Mouse (Mus musculus): Measurements from ENCODE around the gene Mlec.
A peak's percentile ranks its signal among the peaks of the same experiment; 100 is the strongest.
"Not testable (repeated sequence)": the region's sequence is repeated elsewhere in the genome, so short reads cannot be mapped to it uniquely, and the experiment has no call there.

The Mlec gene

GRCm38 (mm10) chr5:115150991-115151390, 7.0 kb downstream of the Mlec start:
- no peak for DNase-seq (ENCODE audit: low spot score)

GRCm38 (mm10) chr5:115149675-115150459, 8.1 kb downstream of the Mlec start:
- DNase-seq (ENCODE audit: low spot score), result no peak

- DNase-seq (ENCODE audit: low spot score), result not testable (repeated sequence)
These were observed 9.1 kb downstream of the Mlec start for GRCm38 (mm10) chr5:115148872-115149271.

- DNase-seq (ENCODE audit: low spot score), result no peak
These were observed 9.6 kb downstream of the Mlec start for GRCm38 (mm10) chr5:115148378-115148777.

GRCm38 (mm10) chr5:115147388-115147787, 10.6 kb downstream of the Mlec start:
- no peak for DNase-seq (ENCODE audit: low spot score)

- no peak for DNase-seq (ENCODE audit: low spot score)
These were observed 11.2 kb downstream of the Mlec start for GRCm38 (mm10) chr5:115146747-115147130.

GRCm38 (mm10) chr5:115145976-115146746, 11.8 kb downstream of the Mlec start:
- DNase-seq (ENCODE audit: low spot score), result no peak

- DNase-seq (ENCODE audit: low spot score), result no peak
These were observed 12.6 kb downstream of the Mlec start for GRCm38 (mm10) chr5:115145253-115145968.

- DNase-seq (ENCODE audit: low spot score), result no peak
These were observed 13.5 kb downstream of the Mlec start for GRCm38 (mm10) chr5:115144471-115144870.

- DNase-seq (ENCODE audit: low spot score), result no peak
These were observed 14.4 kb downstream of the Mlec start for GRCm38 (mm10) chr5:115143552-115143951.

- no peak for DNase-seq (ENCODE audit: low spot score)
These were observed 15.7 kb downstream of the Mlec start for GRCm38 (mm10) chr5:115142166-115142697.

GRCm38 (mm10) chr5:115140726-115141125, 17.3 kb downstream of the Mlec start:
- DNase-seq (ENCODE audit: low spot score), result no peak

GRCm38 (mm10) chr5:115139124-115139523, 18.9 kb downstream of the Mlec start:
- DNase-seq (ENCODE audit: low spot score), result no peak

- DNase-seq (ENCODE audit: low spot score), result peak; percentile 77
These were observed 23.5 kb downstream of the Mlec start, which contains the start of gene Unc119b for GRCm38 (mm10) chr5:115134234-115135165. Gene Unc119b (minus strand): TSS chr5:115134975.

- no peak for DNase-seq (ENCODE audit: low spot score)
These were observed 24.5 kb downstream of the Mlec start for GRCm38 (mm10) chr5:115133358-115134066.

GRCm38 (mm10) chr5:115132465-115132864, 25.5 kb downstream of the Mlec start:
- no peak for DNase-seq (ENCODE audit: low spot score)

- DNase-seq (ENCODE audit: low spot score), result no peak
These were observed 28.7 kb downstream of the Mlec start for GRCm38 (mm10) chr5:115129328-115129727.

GRCm38 (mm10) chr5:115127421-115128179, 30.4 kb downstream of the Mlec start:
- no peak for DNase-seq (ENCODE audit: low spot score)

GRCm38 (mm10) chr5:115126578-115127312, 31.2 kb downstream of the Mlec start:
- DNase-seq (ENCODE audit: low spot score), result peak; percentile 29

All from MN1 (cell line).